Mouse (Mus musculus) lung, embryonic 15.5 days (tissue): ENCODE measurements at regions not wholly inside any gene's neighbourhood (a gene's known extent, or its start where the extent isn't known, plus 50 kb on each side); places are given as distances from the start of the nearest gene placed in this dataset.
"Not testable (repeated sequence)": the region's sequence is repeated elsewhere in the genome, so short reads cannot be mapped to it uniquely, and the experiment has no call there.

Experiments
- ATAC-seq: fragments of 200-750 bp; cut with Nextera tagmentation; 2 replicates; pipeline ENCODE4 v1.8.0; 2017; ENCODE audit warnings: moderate number of reproducible peaks, borderline replicate concordance; ENCODE audit not compliant: low FRiP score, low TSS enrichment; ENCODE audit errors: extremely low read depth
- H3K27ac ChIP-seq: fragments of 300-500 bp; sonication (generic); 2 replicates; pipeline ENCODE4 v1.5.1; 2015; ENCODE audit warnings: moderate library complexity, mild to moderate bottlenecking, inconsistent platforms
- H3K27me3 ChIP-seq: fragments of 300-500 bp; sonication (generic); 2 replicates; pipeline ENCODE4 v1.6.1; 2015; ENCODE audit warnings: inconsistent platforms
- H3K36me3 ChIP-seq: fragments of 300-500 bp; sonication (generic); 2 replicates; pipeline ENCODE4 v1.6.1; 2015; ENCODE audit warnings: inconsistent platforms
- H3K4me1 ChIP-seq: fragments of 300-500 bp; sonication (generic); 2 replicates; pipeline ENCODE4 v1.6.1; 2015; ENCODE audit warnings: inconsistent platforms
- H3K4me2 ChIP-seq: fragments of 300-500 bp; sonication (generic); 2 replicates; pipeline ENCODE4 v1.6.1; 2015; ENCODE audit warnings: inconsistent platforms, mild to moderate bottlenecking, moderate library complexity
- H3K4me3 ChIP-seq: fragments of 300-500 bp; sonication (generic); 2 replicates; pipeline ENCODE4 v1.5.1; 2015; ENCODE audit warnings: mild to moderate bottlenecking, inconsistent platforms
- H3K9ac ChIP-seq: fragments of 300-500 bp; sonication (generic); 2 replicates; pipeline ENCODE4 v1.6.1; 2015; ENCODE audit warnings: inconsistent platforms
- H3K9me3 ChIP-seq: fragments of 300-500 bp; sonication (generic); 2 replicates; pipeline ENCODE4 v1.6.1; 2016; ENCODE audit warnings: inconsistent platforms
- WGBS: fragments of 180-500 bp; shearing (Covaris S2); methylation state at CpG from one replicate; pipeline ENCODE4 v1.1.7; 2015; 5-methylcytosine and 5-hydroxymethylcytosine counted together

DNA sequence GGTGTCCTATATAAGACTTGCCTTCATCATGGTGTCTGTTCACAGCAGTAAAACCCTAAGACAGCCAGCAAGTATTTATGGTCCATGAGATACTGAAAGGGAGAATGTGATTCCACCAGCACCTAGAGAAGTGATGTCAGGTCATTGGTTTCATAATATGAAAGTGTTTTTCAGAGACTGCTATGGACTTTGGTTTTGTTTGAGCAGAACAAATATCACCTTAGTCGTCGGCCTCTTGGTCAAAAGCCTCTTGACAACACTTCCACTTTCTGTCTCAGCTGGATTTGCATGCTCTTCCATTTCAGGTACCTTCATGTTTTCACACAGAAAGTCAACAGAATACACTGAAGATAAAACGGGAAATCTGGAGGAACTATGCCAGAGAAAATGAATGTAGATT, 56.7 kb upstream of the Lrrc8b start:
- H3K36me3 ChIP-seq, result no peaks in the 10 kb centered on the region
- no peak overlapping the region for H3K4me3 ChIP-seq
- WGBS, result 65% methylated on average over 3 of the region's 3 CpGs
- no peak overlapping the region for H3K4me2 ChIP-seq
- H3K9me3 ChIP-seq, result no peaks in the 10 kb centered on the region
- H3K4me1 ChIP-seq, result no peaks in the 10 kb centered on the region
- no peak overlapping the region for H3K9ac ChIP-seq
- no peak for ATAC-seq
- H3K27me3 ChIP-seq, result no peaks in the 10 kb centered on the region
- no peak overlapping the region for H3K27ac ChIP-seq

DNA sequence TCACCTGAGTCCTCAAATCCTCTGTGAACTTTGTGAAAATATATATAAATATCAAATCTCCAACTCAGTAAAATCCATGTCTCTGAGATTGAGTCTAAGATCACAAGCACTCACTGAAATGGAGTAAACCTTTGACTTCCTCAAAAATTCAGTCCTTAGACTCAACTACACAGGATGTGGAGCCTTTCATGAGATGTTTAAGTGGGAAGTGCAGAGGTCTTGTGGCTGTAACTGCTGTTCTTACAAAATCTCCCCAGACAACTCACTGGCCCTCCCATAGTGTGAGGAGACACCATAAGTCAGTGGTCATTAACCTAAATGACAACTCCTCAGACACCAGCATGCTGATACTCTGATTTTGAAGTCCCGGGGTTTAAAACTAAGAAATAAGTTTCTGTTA, 59.2 kb upstream of the Lrrc8b start:
- H3K9me3 ChIP-seq, H3K27ac ChIP-seq, H3K36me3 ChIP-seq, H3K9ac ChIP-seq, H3K4me2 ChIP-seq, H3K4me1 ChIP-seq, H3K27me3 ChIP-seq, ATAC-seq, H3K4me3 ChIP-seq: not testable (repeated sequence)
- WGBS, result 82% methylated on average over 1 of the region's 1 CpGs

DNA sequence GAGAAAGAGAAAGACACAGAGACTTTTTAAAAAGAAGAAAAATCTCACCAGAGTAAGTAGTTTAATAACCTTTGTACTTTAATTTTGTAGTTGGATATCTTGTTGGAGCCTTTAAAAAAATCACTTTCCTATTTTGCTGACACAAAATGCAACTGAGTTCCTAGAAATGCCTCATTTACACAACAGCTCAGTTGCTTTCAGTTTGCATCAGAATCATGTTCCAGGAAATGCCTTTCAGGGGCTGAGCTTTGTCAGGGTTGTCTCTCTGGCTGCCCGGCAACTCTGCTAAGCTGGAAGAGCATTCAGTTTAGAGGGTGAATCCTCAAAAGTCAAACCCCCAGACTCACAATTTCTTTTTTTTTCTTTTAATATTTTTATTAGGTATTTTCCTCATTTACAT, 60.5 kb upstream of the Gbp6 start:
- no peaks in the 10 kb centered on the region for H3K9me3 ChIP-seq
- H3K4me1 ChIP-seq, result no peaks in the 10 kb centered on the region
- H3K9ac ChIP-seq, result no peak overlapping the region
- no peak overlapping the region for H3K4me3 ChIP-seq
- WGBS, result 63% methylated on average over 1 of the region's 1 CpGs
- no peak overlapping the region for H3K27ac ChIP-seq
- H3K36me3 ChIP-seq, result no peaks in the 10 kb centered on the region
- no peak for ATAC-seq
- H3K4me2 ChIP-seq, result no peak overlapping the region
- H3K27me3 ChIP-seq, result no peaks in the 10 kb centered on the region

DNA sequence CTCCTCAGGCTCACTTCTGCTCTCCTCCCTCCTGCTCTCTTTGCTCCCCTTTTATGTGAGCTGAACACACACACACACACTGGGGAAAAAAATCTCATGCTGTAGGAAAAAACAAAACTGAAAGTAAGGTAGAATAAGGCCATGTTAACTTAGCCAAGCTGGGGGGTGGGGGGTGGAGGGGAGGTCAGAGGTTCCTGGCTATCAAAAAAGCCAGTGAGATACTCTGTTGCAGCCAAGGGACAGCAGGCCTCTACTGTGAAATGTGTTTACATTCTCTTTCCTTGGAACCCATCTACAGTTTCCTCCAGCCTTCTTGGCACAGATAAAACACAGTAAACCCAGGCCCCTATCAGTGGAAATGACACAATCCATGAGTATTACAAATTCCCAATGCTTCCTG, 53.0 kb upstream of the Gbp6 start:
- H3K4me3 ChIP-seq, result no peak overlapping the region
- H3K4me2 ChIP-seq, result no peak overlapping the region
- peak; percentile 93 for ATAC-seq
- H3K36me3 ChIP-seq, result no peaks in the 10 kb centered on the region
- H3K4me1 ChIP-seq, result peaks cover 7% of the 10 kb centered on the region; the same call in 1 of the 2 replicates
- peak overlapping the region; percentile 66 for H3K27ac ChIP-seq
- H3K27me3 ChIP-seq, result no peaks in the 10 kb centered on the region
- no peaks in the 10 kb centered on the region for H3K9me3 ChIP-seq
- H3K9ac ChIP-seq, result no peak overlapping the region

DNA sequence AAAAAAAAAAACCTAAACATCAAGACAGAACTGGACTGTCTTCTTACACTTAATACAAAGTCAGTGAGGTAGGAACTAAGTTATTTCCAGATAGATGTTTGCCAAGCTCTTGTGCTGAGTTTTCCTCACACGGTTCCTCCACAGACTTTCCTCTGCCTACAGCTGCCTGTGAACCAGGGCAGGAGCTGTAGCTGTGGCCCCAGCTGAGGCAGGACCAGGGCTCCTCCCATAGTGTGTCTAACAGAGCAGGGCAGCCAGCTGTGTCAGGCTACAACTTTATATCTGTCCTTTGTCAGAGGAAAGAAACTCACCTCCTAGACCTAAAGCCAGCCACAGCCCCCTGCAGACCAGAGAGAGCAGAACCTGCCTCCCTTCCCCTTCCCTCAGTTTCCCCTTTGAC, 52.5 kb upstream of the Gbp6 start:
- H3K36me3 ChIP-seq, H3K27me3 ChIP-seq, H3K4me1 ChIP-seq, H3K9me3 ChIP-seq, H3K4me2 ChIP-seq, H3K4me3 ChIP-seq, H3K9ac ChIP-seq: not testable (repeated sequence)
- peak; percentile 62; the same call in 1 of the 2 replicates for ATAC-seq
- peak overlapping the region; percentile 66 for H3K27ac ChIP-seq
- 13% methylated on average over 1 of the region's 1 CpGs for WGBS

DNA sequence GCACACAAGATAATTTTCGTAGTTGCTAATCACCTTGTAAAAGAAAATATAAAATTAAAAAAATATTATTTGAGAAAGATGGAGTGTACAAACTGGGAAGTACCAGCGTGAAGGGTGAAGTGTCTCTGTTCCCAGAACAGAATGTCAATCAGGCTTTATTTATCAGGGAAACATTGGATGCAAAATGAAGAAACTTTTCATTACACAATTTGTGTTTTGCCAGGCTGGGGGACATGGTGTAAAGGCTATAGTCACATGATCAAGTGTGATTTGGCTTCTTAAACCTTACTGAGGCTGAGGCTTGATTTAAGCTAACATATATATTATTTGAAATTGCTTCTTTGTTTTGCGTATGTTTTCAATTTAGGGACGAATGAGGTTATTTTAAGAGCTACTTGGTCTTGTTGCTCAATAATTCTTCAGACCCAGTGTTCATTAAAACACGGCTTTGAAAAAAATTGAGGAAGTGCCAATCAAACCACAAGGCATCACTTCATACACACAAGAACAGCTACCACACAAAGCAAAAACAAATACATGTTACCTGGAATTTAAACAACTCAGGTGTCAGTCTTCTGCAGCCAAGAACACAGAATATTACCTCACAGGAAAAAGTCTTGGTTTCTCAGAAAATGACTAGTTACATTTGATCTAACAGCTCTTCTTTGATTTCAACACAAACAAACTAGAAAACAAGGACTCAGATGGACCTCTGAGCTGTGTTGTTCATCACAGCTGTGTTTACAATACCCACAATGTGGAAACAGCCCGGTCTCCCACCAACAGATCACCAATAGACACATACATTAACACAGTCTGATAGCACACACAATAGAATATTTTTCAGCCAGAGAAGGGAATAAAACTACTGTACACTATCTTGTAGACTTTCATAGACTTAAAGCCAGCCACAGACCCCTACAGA, 51.6 kb upstream of the Gbp6 start:
- Histone ChIP-seq H3K4me1 (peaks cover 7% of the 10 kb centered on the region; the same call in 1 of the 2 replicates), H3K9me3 (no peaks in the 10 kb centered on the region), H3K36me3 (no peaks in the 10 kb centered on the region), H3K9ac (no peak overlapping the region), H3K4me2 (no peak overlapping the region), H3K27ac (no peak overlapping the region), H3K27me3 (no peaks in the 10 kb centered on the region), H3K4me3 (no peak overlapping the region)
- ATAC-seq, result no peak
- WGBS, result 58% methylated on average over 6 of the region's 6 CpGs

DNA sequence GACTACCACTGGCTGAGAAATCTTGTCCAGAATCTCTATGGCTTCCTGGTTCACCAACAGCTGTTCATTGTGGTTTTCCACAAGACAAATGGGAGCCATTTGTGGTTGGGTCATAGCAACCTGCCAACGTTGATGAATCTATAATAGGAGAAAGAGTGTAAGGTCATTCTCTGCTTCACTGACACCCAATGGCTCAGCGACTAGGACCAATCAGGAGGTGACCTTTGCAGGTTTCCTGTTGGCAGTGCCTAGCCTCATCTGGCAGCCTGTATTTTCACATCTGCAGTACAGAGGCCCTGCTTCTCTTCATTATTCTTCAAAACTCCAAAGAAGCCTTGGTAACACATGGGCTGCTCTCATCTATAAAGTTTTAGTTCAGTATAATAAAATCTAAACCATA, 50.3 kb upstream of the Gbp6 start:
- not testable (repeated sequence) for H3K36me3 ChIP-seq, H3K27ac ChIP-seq, H3K4me1 ChIP-seq, H3K27me3 ChIP-seq, H3K9ac ChIP-seq, H3K9me3 ChIP-seq, H3K4me3 ChIP-seq, ATAC-seq, H3K4me2 ChIP-seq
- 65% methylated on average over 2 of the region's 2 CpGs for WGBS
